Comparison of ENCODE assay signal across 7 mouse cellular contexts in the genomic region with DNA sequence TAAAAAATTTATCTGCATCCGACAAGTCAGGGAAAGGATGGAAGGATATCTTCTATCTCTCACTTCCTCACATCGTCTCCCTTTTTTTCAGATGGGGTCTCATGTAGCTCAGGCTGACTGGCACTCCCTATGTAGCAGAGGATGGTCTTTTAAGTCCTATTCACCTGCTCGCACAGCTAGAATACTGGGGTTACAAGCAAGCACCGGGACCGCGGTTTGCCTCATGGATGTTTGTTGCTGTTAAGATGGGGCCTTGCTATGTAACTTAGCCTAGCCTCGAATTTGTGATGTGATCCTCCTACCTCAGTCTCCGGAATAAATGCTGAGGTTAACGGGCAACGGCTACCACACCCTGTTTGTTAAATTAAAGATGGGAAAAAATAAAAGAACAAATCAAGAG. TPM values are rescaled to one million over a fixed set of nuclear protein-coding genes. Genes with fewer than 3 reads are reported as not detected.
DNase-seq lines count a peak whose midpoint lies in the region; ATAC-seq lines count a peak whose summit lies in the region.

No protein-coding gene starts in this region.

- peaks cover 32% of the 10 kb centered on the region for H3K36me3 ChIP-seq in megakaryocyte, embryonic 14.5 days (replicated peaks; ENCODE audit: low read length)
- H3K36me3 ChIP-seq in embryonic facial prominence, embryonic 12.5 days, result peaks cover 28% of the 10 kb centered on the region
- peaks cover 28% of the 10 kb centered on the region for H3K36me3 ChIP-seq in hindbrain, embryonic 14.5 days (replicated peaks; ENCODE audit: control insufficient read depth, insufficient read depth)
- peaks cover 31% of the 10 kb centered on the region for H3K36me3 ChIP-seq in midbrain, embryonic 10.5 days

- no peak for ATAC-seq in megakaryocyte, adult 5-6 weeks (ENCODE audit: poor library complexity, severe bottlenecking)
- no peak for ATAC-seq in embryonic facial prominence, embryonic 12.5 days (ENCODE audit: insufficient number of reproducible peaks, insufficient read depth, low FRiP score, low TSS enrichment)
- ATAC-seq in hindbrain, embryonic 14.5 days (ENCODE audit: low FRiP score), result peak; percentile 16; the same call in 1 of the 2 replicates

- H3K4me3 ChIP-seq in megakaryocyte, embryonic 14.5 days (replicated peaks), result peak overlapping the region; percentile 97
- peak overlapping the region; percentile 81 for H3K4me3 ChIP-seq in embryonic facial prominence, embryonic 12.5 days
- peak overlapping the region; percentile 76 for H3K4me3 ChIP-seq in hindbrain, embryonic 14.5 days (replicated peaks; ENCODE audit: low read length)
- H3K4me3 ChIP-seq in midbrain, embryonic 10.5 days, result peak overlapping the region; percentile 90

- H3K4me1 ChIP-seq in megakaryocyte, embryonic 14.5 days, result peaks cover 40% of the 10 kb centered on the region
- H3K4me1 ChIP-seq in embryonic facial prominence, embryonic 12.5 days, result peaks cover 14% of the 10 kb centered on the region
- peaks cover 12% of the 10 kb centered on the region for H3K4me1 ChIP-seq in hindbrain, embryonic 14.5 days (replicated peaks; ENCODE audit: control insufficient read depth, insufficient read depth, low read length)
- H3K4me1 ChIP-seq in midbrain, embryonic 10.5 days, result peaks cover 24% of the 10 kb centered on the region

- H3K9me3 ChIP-seq in megakaryocyte, embryonic 14.5 days, result no peaks in the 10 kb centered on the region
- no peaks in the 10 kb centered on the region for H3K9me3 ChIP-seq in embryonic facial prominence, embryonic 12.5 days
- H3K9me3 ChIP-seq in hindbrain, embryonic 14.5 days (ENCODE audit: control insufficient read depth, low read length), result no peaks in the 10 kb centered on the region
- H3K9me3 ChIP-seq in midbrain, embryonic 10.5 days (replicated peaks), result no peaks in the 10 kb centered on the region

- 24% methylated on average over 10 of the region's 10 CpGs for WGBS in embryonic facial prominence, embryonic 12.5 days
- 21% methylated on average over 10 of the region's 10 CpGs for WGBS in hindbrain, embryonic 14.5 days
- 27% methylated on average over 10 of the region's 10 CpGs for WGBS in midbrain, embryonic 10.5 days

- H3K9ac ChIP-seq in embryonic facial prominence, embryonic 12.5 days, result 0 out of 2 replicates have a peak overlapping the region, but pooled peaks have one; percentile 7
- peak overlapping the region; percentile 88 for H3K9ac ChIP-seq in hindbrain, embryonic 14.5 days

- peak; percentile 27 for DNase-seq in hindbrain, embryonic 14.5 days (ENCODE audit: low spot score)
- DNase-seq in midbrain, embryonic 10.5 days (ENCODE audit: low spot score), result no peak
- DNase-seq in gastrocnemius, postnatal 10 days, result no peak
- no peak for DNase-seq in embryo, embryonic 11 days

- no peak overlapping the region for H3K27ac ChIP-seq in embryonic facial prominence, embryonic 12.5 days
- no peak overlapping the region for H3K27ac ChIP-seq in hindbrain, embryonic 14.5 days
- H3K27ac ChIP-seq in midbrain, embryonic 10.5 days (replicated peaks), result peak overlapping the region; percentile 97

- peak overlapping the region; percentile 51 for H3K4me2 ChIP-seq in embryonic facial prominence, embryonic 12.5 days (replicated peaks)
- H3K4me2 ChIP-seq in hindbrain, embryonic 14.5 days (replicated peaks), result peak overlapping the region; percentile 79

- no peaks in the 10 kb centered on the region for H3K27me3 ChIP-seq in megakaryocyte, embryonic 14.5 days (replicated peaks)
- H3K27me3 ChIP-seq in embryonic facial prominence, embryonic 12.5 days, result no peaks in the 10 kb centered on the region
- H3K27me3 ChIP-seq in hindbrain, embryonic 14.5 days (ENCODE audit: control insufficient read depth, insufficient read depth, low read length), result no peaks in the 10 kb centered on the region
- H3K27me3 ChIP-seq in midbrain, embryonic 10.5 days (ENCODE audit: low read depth, poor library complexity, severe bottlenecking), result no peaks in the 10 kb centered on the region

RNA-seq across cellular contexts. Expression of a gene that starts 0.4 kb away (rescaled TPM):
- polyA plus RNA-seq in megakaryocyte, embryonic 14.5 days (2012; ENCODE audit: insufficient read depth, low replicate concordance), result 3.3 TPM in 1 of 2 replicates, not detected in the other
- total RNA-seq in megakaryocyte, adult 5-6 weeks (2015), result 0.14 TPM in 1 of 2 replicates, not detected in the other
- total RNA-seq in megakaryocyte, adult 5-6 weeks (2017), result 0.15 and 0.53 TPM in 2 replicates
- polyA plus RNA-seq in embryonic facial prominence, embryonic 12.5 days (2016; fragmentation: Nextera tagmentation; extraction: Ambion mirVana), result 2.4 and 3.1 TPM in 2 replicates
- polyA plus RNA-seq in hindbrain, embryonic 14.5 days (2014; fragmentation: Nextera tagmentation; extraction: Ambion mirVana), result 6.5 and 7.7 TPM in 2 replicates
- polyA plus RNA-seq in midbrain, embryonic 10.5 days (2016; fragmentation: Nextera tagmentation; extraction: Ambion mirVana), result 3.9 and 4.5 TPM in 2 replicates
- total RNA-seq in gastrocnemius, postnatal 10 days (2021), result 1 to 10 TPM; 2.0 TPM

RNA-seq across cellular contexts. Expression of a gene that starts 0.6 kb away (rescaled TPM):
- 18.9 and 136 TPM in 2 replicates for polyA plus RNA-seq in megakaryocyte, embryonic 14.5 days (2012; ENCODE audit: insufficient read depth, low replicate concordance)
- 1,940 and 2,009 TPM in 2 replicates for total RNA-seq in megakaryocyte, adult 5-6 weeks (2015)
- total RNA-seq in megakaryocyte, adult 5-6 weeks (2017), result 1,458 and 1,666 TPM in 2 replicates
- polyA plus RNA-seq in embryonic facial prominence, embryonic 12.5 days (2016; fragmentation: Nextera tagmentation; extraction: Ambion mirVana), result 849 and 899 TPM in 2 replicates
- 450 and 532 TPM in 2 replicates for polyA plus RNA-seq in hindbrain, embryonic 14.5 days (2014; fragmentation: Nextera tagmentation; extraction: Ambion mirVana)
- polyA plus RNA-seq in midbrain, embryonic 10.5 days (2016; fragmentation: Nextera tagmentation; extraction: Ambion mirVana), result 787 and 975 TPM in 2 replicates
- total RNA-seq in gastrocnemius, postnatal 10 days (2021), result 100 to 1,000 TPM; 413 to 441 TPM

RNA-seq across cellular contexts. Expression of a gene that starts 6.7 kb away (rescaled TPM):
- 0.02 TPM in 1 of 2 replicates, not detected in the other for polyA plus RNA-seq in megakaryocyte, embryonic 14.5 days (2012; ENCODE audit: insufficient read depth, low replicate concordance)
- 1.4 and 1.6 TPM in 2 replicates for total RNA-seq in megakaryocyte, adult 5-6 weeks (2015)
- 2.2 and 2.6 TPM in 2 replicates for total RNA-seq in megakaryocyte, adult 5-6 weeks (2017)
- polyA plus RNA-seq in embryonic facial prominence, embryonic 12.5 days (2016; fragmentation: Nextera tagmentation; extraction: Ambion mirVana), result 1.8 and 3.4 TPM in 2 replicates
- polyA plus RNA-seq in hindbrain, embryonic 14.5 days (2014; fragmentation: Nextera tagmentation; extraction: Ambion mirVana), result 3.8 and 4.5 TPM in 2 replicates
- polyA plus RNA-seq in midbrain, embryonic 10.5 days (2016; fragmentation: Nextera tagmentation; extraction: Ambion mirVana), result 3.8 and 3.9 TPM in 2 replicates
- total RNA-seq in gastrocnemius, postnatal 10 days (2021), result 1 to 10 TPM; 2.2 TPM
